Mouse (Mus musculus): Measurements from ENCODE around the gene Fam111a. TPM values are rescaled to one million over a fixed set of nuclear protein-coding genes. Genes with fewer than 3 reads are reported as not detected.
A peak's percentile ranks its signal among the peaks of the same experiment; 100 is the strongest.

Fam111a gene
- polyA plus RNA-seq, 1 experiment from 2014 or later: 7.8 TPM

- Histone ChIP-seq H3K9ac (peak overlapping the region; percentile 81), H3K9me3 (no peaks in the 10 kb centered on the region), H3K4me2 (peak overlapping the region; percentile 92), H3K27me3 (0 out of 2 replicates have a peak, but pooled peaks cover 6% of the 10 kb centered on the region), H3K27ac (peak overlapping the region; percentile 88), H3K36me3 (no peaks in the 10 kb centered on the region), H3K4me3 (peak overlapping the region; percentile 74), H3K4me1 (replicated peaks) (0 out of 2 replicates have a peak, but pooled peaks cover 6% of the 10 kb centered on the region)
- peak; percentile 95 for ATAC-seq (ENCODE audit: low FRiP score)
- WGBS: under 1% methylated on average over 48 of the region's 49 CpGs
Observed at GRCm38 (mm10) chr19:12595530-12596289, 50.2 kb downstream of the Fam111a start.

DNA sequence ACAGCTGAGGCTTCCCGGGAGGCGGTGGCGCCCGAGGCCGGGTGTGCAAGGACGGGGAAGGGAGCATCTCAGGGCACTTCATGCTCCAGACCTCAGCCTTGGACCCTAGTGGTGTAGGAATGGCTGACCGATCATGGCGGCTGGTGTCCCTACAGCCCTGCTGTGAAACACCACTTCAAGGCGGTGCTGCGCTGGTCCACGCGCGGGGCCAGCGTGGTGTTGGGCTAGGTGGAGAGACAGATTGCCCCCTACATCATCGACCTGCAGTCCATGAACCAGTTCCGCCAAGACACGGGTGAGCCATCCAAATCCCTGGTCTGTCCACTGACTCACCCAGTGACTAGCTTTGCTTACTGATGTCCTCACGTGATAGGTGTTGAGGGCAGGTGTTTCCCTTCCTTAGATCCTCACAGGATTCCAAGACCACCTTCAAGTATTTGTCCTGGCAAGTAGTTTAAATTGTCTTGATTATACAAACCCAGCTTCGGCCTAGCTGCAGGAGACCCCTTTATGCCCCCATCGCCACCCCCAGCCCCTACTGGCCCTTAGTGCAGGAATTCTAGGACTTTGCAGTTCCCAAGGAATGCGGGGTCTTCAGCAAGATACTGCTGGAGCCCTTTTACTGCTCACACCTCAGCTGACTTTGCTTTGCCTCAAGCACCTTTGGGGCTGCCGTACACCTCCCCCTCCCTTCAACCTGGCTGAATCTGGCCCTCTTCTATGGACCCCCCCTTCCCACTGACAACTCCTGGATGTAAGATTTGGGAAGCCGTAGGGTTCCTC is 50.9 kb downstream of the Fam111a start:
- peak; percentile 68 for ATAC-seq (ENCODE audit: low FRiP score)
- 19% methylated on average over 23 of the region's 23 CpGs for WGBS
- Histone ChIP-seq H3K9me3 (no peaks in the 10 kb centered on the region), H3K27ac (peak overlapping the region; percentile 88), H3K4me1 (replicated peaks) (0 out of 2 replicates have a peak, but pooled peaks cover 6% of the 10 kb centered on the region), H3K27me3 (0 out of 2 replicates have a peak, but pooled peaks cover 6% of the 10 kb centered on the region), H3K9ac (peak overlapping the region; percentile 81), H3K4me3 (peak overlapping the region; percentile 74), H3K4me2 (peak overlapping the region; percentile 92), H3K36me3 (no peaks in the 10 kb centered on the region)

DNA sequence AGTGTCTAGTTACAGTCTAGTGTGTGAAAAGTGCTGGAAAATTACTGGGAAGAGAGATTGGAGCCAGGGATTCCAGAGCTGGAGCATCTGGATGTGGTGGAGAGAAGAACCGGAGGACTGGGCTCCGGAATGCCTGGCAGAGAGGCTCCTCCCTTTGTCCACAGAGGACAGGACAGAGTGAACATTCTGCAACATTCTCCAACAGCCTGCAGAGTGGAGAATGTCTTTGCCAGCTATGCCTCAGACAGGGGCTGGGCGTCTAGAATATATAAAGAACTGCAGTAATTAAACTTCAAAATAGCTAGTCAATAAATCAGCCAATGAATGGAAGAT is 51.5 kb downstream of the Fam111a start:
- Histone ChIP-seq H3K9me3 (no peaks in the 10 kb centered on the region), H3K4me2 (peak overlapping the region; percentile 92), H3K36me3 (no peaks in the 10 kb centered on the region), H3K27ac (no peak overlapping the region), H3K4me3 (peak overlapping the region; percentile 74), H3K9ac (peak overlapping the region; percentile 81; the same call in 1 of the 2 replicates), H3K4me1 (replicated peaks) (0 out of 2 replicates have a peak, but pooled peaks cover 6% of the 10 kb centered on the region), H3K27me3 (0 out of 2 replicates have a peak, but pooled peaks cover 6% of the 10 kb centered on the region)
- 71% methylated on average over 3 of the region's 3 CpGs for WGBS
- no peak for ATAC-seq (ENCODE audit: low FRiP score)

- H3K27ac ChIP-seq: no peak overlapping the region
- no peak overlapping the region for H3K9ac ChIP-seq
- 0 out of 2 replicates have a peak, but pooled peaks cover 6% of the 10 kb centered on the region for H3K4me1 ChIP-seq (replicated peaks)
- no peak for ATAC-seq (ENCODE audit: low FRiP score)
- no peaks in the 10 kb centered on the region for H3K36me3 ChIP-seq
- no peaks in the 10 kb centered on the region for H3K9me3 ChIP-seq
- H3K27me3 ChIP-seq: 0 out of 2 replicates have a peak, but pooled peaks cover 6% of the 10 kb centered on the region
- 72% methylated on average over 3 of the region's 3 CpGs for WGBS
- no peak overlapping the region for H3K4me2 ChIP-seq
- H3K4me3 ChIP-seq: no peak overlapping the region
Observed at GRCm38 (mm10) chr19:12598674-12599073, 53.1 kb downstream of the Fam111a start.

DNA sequence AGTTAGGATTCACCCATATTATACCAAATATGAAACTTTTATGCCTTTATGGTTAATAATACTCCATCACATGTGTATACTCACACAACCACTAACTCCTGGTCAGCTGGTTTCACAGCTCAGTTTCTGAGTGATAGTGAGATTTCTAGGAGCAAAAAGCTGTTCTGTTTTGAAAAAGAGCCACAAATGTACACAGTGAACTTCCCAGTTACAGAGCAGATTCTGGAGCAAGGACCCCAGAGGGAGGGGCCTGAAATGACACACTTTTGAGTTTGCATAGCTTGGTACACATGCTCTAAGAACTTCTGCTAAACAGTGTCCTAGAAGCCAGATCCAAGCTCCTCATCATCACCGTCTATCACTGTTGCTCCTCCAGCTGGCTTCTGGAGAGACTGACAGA is 54.1 kb downstream of the Fam111a start, which contains the start of gene Gm4952:
Gene Gm4952 (plus strand): TSS at position 301 of the 400 bp plus-strand sequence.
- no peaks in the 10 kb centered on the region for H3K9me3 ChIP-seq
- 0 out of 2 replicates have a peak, but pooled peaks cover 6% of the 10 kb centered on the region for H3K27me3 ChIP-seq
- H3K9ac ChIP-seq: no peak within 1 kb of the TSS
- H3K36me3 ChIP-seq: no peaks in the 10 kb centered on the region
- H3K4me1 ChIP-seq (replicated peaks): 0 out of 2 replicates have a peak, but pooled peaks cover 6% of the 10 kb centered on the region
- no peak for ATAC-seq (ENCODE audit: low FRiP score)
- no peak within 1 kb of the TSS for H3K4me2 ChIP-seq
- H3K4me3 ChIP-seq: no peak within 1 kb of the TSS
- 65% methylated on average over 1 of the region's 1 CpGs for WGBS
- H3K27ac ChIP-seq: no peak within 1 kb of the TSS

- no peak for ATAC-seq (ENCODE audit: low FRiP score)
- 27% methylated on average over 2 of the region's 2 CpGs for WGBS
Observed at GRCm38 (mm10) chr19:12600684-12601480, 55.3 kb downstream of the Fam111a start.

GRCm38 (mm10) chr19:12608336-12608735 is 62.8 kb downstream of the Fam111a start:
- no peak for ATAC-seq (ENCODE audit: low FRiP score)

More at GRCm38 (mm10) chr19:12600684-12601480, 55.3 kb downstream of the Fam111a start:
- Histone ChIP-seq H3K36me3 (no peaks in the 10 kb centered on the region), H3K27ac (no peak overlapping the region), H3K9me3 (no peaks in the 10 kb centered on the region), H3K4me1 (replicated peaks) (0 out of 2 replicates have a peak, but pooled peaks cover 6% of the 10 kb centered on the region), H3K9ac (no peak overlapping the region), H3K4me3 (no peak overlapping the region), H3K27me3 (0 out of 2 replicates have a peak, but pooled peaks cover 6% of the 10 kb centered on the region), H3K4me2 (no peak overlapping the region)

GRCm38 (mm10) chr19:12613646-12614045 is 68.1 kb downstream of the Fam111a start:
- H3K36me3 ChIP-seq: no peaks in the 10 kb centered on the region

More at GRCm38 (mm10) chr19:12608336-12608735, 62.8 kb downstream of the Fam111a start:
- Histone ChIP-seq H3K4me2 (no peak overlapping the region), H3K9me3 (no peaks in the 10 kb centered on the region), H3K4me3 (no peak overlapping the region), H3K27me3 (no peaks in the 10 kb centered on the region), H3K27ac (no peak overlapping the region), H3K36me3 (no peaks in the 10 kb centered on the region), H3K4me1 (replicated peaks) (no peaks in the 10 kb centered on the region), H3K9ac (no peak overlapping the region)

GRCm38 (mm10) chr19:12633176-12633575 is 87.6 kb downstream of the Fam111a start, which contains the start of gene Glyat:
Gene Glyat (plus strand): TSS chr19:12633308.
- H3K9ac ChIP-seq: no peak within 1 kb of the TSS
- 86% methylated on average over 4 of the region's 4 CpGs for WGBS
- no peaks in the 10 kb centered on the region for H3K9me3 ChIP-seq
- H3K36me3 ChIP-seq: no peaks in the 10 kb centered on the region
- H3K4me1 ChIP-seq (replicated peaks): no peaks in the 10 kb centered on the region
- no peak within 1 kb of the TSS for H3K4me3 ChIP-seq
- H3K27ac ChIP-seq: no peak within 1 kb of the TSS
- ATAC-seq (ENCODE audit: low FRiP score): no peak
- H3K27me3 ChIP-seq: no peaks in the 10 kb centered on the region
- no peak within 1 kb of the TSS for H3K4me2 ChIP-seq

More at GRCm38 (mm10) chr19:12613646-12614045, 68.1 kb downstream of the Fam111a start:
- no peak for ATAC-seq (ENCODE audit: low FRiP score)
- 82% methylated on average over 1 of the region's 1 CpGs for WGBS
- no peak overlapping the region for H3K27ac ChIP-seq
- no peaks in the 10 kb centered on the region for H3K9me3 ChIP-seq
- no peaks in the 10 kb centered on the region for H3K4me1 ChIP-seq (replicated peaks)
- H3K4me2 ChIP-seq: no peak overlapping the region
- no peaks in the 10 kb centered on the region for H3K27me3 ChIP-seq
- H3K4me3 ChIP-seq: no peak overlapping the region
- H3K9ac ChIP-seq: no peak overlapping the region

DNA sequence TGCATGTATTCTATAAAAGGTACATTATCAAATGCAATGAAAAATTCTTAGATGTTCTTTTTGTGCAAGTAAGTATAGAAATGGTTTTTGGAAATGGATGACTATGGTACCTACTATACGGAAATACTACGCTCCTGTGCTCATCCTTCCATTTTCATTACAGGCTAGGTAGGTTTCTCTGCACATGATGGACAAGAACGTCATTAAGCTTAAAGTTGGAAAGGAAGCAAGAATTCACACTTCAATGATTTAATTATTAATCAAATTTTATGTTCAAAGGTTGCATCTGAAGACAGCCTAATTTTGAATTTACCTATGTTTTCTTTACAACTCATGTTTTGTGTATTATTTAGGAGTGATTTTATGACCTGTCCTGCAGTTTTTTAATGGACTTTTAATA is 88.7 kb downstream of the Fam111a start:
- no peaks in the 10 kb centered on the region for H3K9me3 ChIP-seq
- no peak overlapping the region for H3K27ac ChIP-seq
- H3K4me3 ChIP-seq: no peak overlapping the region
- no peaks in the 10 kb centered on the region for H3K4me1 ChIP-seq (replicated peaks)
- H3K4me2 ChIP-seq: no peak overlapping the region
- WGBS: 92% methylated on average over 3 of the region's 3 CpGs
- H3K9ac ChIP-seq: no peak overlapping the region
- H3K36me3 ChIP-seq: no peaks in the 10 kb centered on the region
- ATAC-seq (ENCODE audit: low FRiP score): no peak
- no peaks in the 10 kb centered on the region for H3K27me3 ChIP-seq

- no peak for ATAC-seq (ENCODE audit: low FRiP score)
Observed at GRCm38 (mm10) chr19:12634963-12635362, 89.4 kb downstream of the Fam111a start.

More at GRCm38 (mm10) chr19:12634963-12635362, 89.4 kb downstream of the Fam111a start:
- Histone ChIP-seq H3K27me3 (no peaks in the 10 kb centered on the region), H3K9me3 (no peaks in the 10 kb centered on the region), H3K4me1 (replicated peaks) (no peaks in the 10 kb centered on the region), H3K27ac (no peak overlapping the region), H3K36me3 (no peaks in the 10 kb centered on the region), H3K9ac (no peak overlapping the region), H3K4me2 (no peak overlapping the region), H3K4me3 (no peak overlapping the region)
- WGBS: 91% methylated on average over 4 of the region's 4 CpGs

All from hindbrain, embryonic 13.5 days (tissue).